Mouse (Mus musculus) C2C12 (cell line): ENCODE results near the gene Higd1a.

Experiments
- CEBPB ChIP-seq: IDR thresholded peaks from one replicate; pipeline ENCODE4 v1.6.1; 2011; ENCODE audit warnings: low read depth, mild to moderate bottlenecking, control low read depth, moderate library complexity
- CTCF ChIP-seq: IDR thresholded peaks from one replicate; pipeline ENCODE4 v1.5.1; 2011; ENCODE audit not compliant: control insufficient read depth, insufficient read depth, insufficient read length
- FOSL1 ChIP-seq: IDR thresholded peaks from one replicate; pipeline ENCODE4 v1.8.0; 2011; ENCODE audit warnings: mild to moderate bottlenecking, low read length; ENCODE audit not compliant: poor library complexity, insufficient read depth, severe bottlenecking
- MAX ChIP-seq: IDR thresholded peaks from one replicate; pipeline ENCODE4 v1.6.1; 2011; ENCODE audit warnings: mild to moderate bottlenecking, control low read depth
- MYOD1 ChIP-seq: IDR thresholded peaks from one replicate; pipeline ENCODE4 v1.6.1; 2011; ENCODE audit warnings: low read depth; ENCODE audit not compliant: control insufficient read depth, insufficient read length
- MYOG ChIP-seq: IDR thresholded peaks from one replicate; pipeline ENCODE4 v1.6.1; 2011; ENCODE audit not compliant: control insufficient read depth, insufficient read length; ENCODE audit errors: extremely low read depth
- USF1 ChIP-seq: IDR thresholded peaks from one replicate; pipeline ENCODE4 v1.6.1; 2011; ENCODE audit warnings: low read depth, mild to moderate bottlenecking, control low read depth, moderate library complexity

DNA sequence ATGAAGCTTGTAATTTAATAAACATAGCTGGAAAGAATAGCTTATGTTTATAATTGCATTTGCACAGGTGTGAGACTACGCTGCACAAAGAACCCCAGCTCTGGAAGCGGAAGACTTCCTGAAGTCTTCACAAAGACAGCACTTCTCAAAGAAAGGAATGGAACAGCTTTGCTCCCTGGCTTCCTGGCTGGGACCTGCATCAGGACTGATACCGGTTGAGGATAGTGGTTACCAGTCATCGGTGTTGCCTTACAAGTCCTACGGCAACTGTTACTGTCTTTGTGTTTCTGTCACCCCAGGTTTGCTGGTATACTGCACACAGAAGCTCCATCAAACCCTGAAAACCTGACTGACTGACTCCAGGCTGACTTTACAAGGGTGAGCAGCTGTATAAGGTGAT is 11.3 kb upstream of the Higd1a start:
- TF ChIP-seq CTCF (no peak), MYOG (no peak), USF1 (no peak), MAX (no peak), CEBPB (no peak), MYOD1 (no peak), FOSL1 (no peak)
